Mouse (Mus musculus) erythroblast, adult 5-6 weeks (primary cell): Measurements from ENCODE around the gene Rabl3. TPM values are rescaled to one million over a fixed set of nuclear protein-coding genes. Genes with fewer than 3 reads are reported as not detected.

Experiments used
- ATAC-seq: replicated peaks from 2 replicates; pipeline ENCODE4 v1.8.0; 2016; ENCODE audit warnings: moderate number of reproducible peaks, mild to moderate bottlenecking, moderate TSS enrichment, inconsistent platforms; ENCODE audit not compliant: poor library complexity, low FRiP score, severe bottlenecking
- total RNA-seq, 2 experiments: library from RNA; stranded (forward) in 1 of 2; stranded (reverse) in 1 of 2; fragments of 150-400 nt in 1 of 2; fragments of 200-764, 138-1000 nt in 1 of 2; gene quantifications; 2 replicates each; pipeline versions ENCODE4 v1.2.3 to v1.2.4; 2015 to 2017; ENCODE audit warnings: low replicate concordance in 2 of 2

Rabl3 gene
- total RNA-seq, 2 experiments from 2014 or later: 1.5 to 4.4 TPM

- ATAC-seq: no peak
Observed at GRCm38 (mm10) chr16:37540776-37541175, 1.1 kb downstream of the Rabl3 start.

DNA sequence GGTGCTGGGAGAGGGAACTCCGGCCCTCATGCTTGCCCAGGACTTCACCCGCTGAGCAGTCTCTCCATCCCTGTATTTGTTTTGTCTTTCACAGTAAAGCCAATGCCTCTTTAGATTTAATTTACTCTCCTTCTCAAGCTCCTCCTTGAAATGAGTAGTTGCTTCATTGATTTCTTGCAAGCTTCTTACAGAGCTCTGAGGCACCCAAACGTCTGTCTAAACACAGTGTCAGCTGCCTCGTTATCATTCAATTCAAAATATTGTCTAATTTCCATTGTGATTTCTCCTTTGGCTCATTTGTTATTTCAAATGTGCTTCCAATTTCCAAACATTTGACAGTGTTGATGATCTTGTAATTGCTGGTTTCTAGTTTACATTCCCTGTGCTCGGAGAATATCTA, 6.6 kb downstream of the Rabl3 start:
- ATAC-seq: no peak

- ATAC-seq: no peak
Observed at GRCm38 (mm10) chr16:37550266-37550665, 10.6 kb downstream of the Rabl3 start.

- ATAC-seq: no peak
Observed at GRCm38 (mm10) chr16:37550981-37551380, 11.3 kb downstream of the Rabl3 start.

DNA sequence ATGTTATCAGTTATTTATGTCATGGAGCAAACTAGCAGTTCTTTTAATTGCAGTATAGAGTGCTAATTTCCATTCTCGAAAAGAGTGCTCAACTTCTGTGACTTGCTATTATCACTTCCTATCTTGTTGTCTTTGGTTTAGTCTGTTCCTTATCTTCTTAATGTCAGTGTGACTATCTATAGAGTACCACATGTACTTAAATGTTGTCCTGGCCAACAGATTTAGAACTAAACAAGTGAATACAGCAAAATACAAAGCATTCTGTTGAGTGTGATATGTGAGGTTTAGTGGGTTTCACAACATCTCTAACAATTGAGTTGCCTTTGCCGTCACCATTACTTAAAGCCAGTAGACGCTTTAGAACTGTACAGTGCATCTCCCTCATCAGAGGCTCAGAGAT, 13.1 kb downstream of the Rabl3 start:
- ATAC-seq: no peak

DNA sequence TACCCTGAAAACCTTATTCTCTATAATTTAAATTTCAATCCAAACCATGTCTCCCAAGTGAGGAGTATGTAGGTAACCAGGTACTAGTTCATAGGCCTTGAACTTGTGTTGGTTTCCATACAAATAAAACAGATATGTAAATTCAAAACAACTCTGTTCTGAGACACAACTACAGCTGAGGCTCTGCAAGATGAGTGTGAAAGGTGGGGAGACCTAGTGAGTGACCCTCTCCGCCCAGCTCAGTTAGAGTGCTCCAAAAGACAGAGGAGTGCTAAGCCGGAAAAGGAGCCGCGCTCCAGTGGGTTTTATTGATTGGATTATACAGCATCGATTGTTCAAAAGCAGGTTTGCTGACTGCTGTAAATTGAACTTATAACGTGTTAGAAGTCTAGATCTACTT, 22.7 kb downstream of the Rabl3 start:
- ATAC-seq: no peak

DNA sequence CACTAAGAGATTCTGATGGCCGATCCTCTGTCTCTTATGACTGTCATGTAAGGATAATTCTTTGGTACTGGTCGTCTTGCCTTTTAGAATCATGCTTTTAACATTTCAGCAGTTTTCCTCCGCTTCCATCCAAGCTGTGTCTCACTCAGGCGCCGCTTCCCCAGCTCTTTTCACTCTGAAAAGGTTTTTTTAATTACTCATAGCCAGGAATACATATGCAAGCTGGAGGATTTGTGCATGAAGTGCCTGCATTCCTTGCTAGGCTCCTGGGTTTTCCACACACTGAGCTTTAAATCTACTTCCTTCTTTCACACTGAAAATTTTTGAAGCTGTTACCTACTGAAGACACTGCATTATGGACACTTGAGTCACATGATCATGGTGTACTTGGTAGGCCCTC, 23.3 kb downstream of the Rabl3 start:
- ATAC-seq: no peak

- ATAC-seq: no peak
Observed at GRCm38 (mm10) chr16:37565117-37565516, 25.4 kb downstream of the Rabl3 start.

DNA sequence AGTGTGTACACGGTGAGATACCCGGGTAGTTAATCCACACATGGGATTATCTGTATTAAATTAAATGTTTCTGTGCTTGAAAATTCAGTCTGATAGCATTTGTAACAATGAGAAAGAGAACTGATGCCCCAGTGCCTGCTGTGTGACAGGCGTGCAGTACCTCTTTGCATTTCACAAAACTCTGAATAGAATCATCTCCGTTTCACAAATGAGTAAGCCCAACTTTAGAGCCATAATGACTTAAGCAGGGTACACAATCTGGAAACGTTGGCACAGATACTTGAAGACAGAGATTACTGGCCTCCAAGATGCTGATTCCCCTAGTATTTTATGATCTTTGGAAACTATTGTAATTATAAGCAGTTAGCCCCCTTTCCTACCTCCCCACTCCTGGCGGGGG, 26.4 kb downstream of the Rabl3 start:
- ATAC-seq: no peak

GRCm38 (mm10) chr16:37567113-37568050, 27.7 kb downstream of the Rabl3 start:
- ATAC-seq: no peak

DNA sequence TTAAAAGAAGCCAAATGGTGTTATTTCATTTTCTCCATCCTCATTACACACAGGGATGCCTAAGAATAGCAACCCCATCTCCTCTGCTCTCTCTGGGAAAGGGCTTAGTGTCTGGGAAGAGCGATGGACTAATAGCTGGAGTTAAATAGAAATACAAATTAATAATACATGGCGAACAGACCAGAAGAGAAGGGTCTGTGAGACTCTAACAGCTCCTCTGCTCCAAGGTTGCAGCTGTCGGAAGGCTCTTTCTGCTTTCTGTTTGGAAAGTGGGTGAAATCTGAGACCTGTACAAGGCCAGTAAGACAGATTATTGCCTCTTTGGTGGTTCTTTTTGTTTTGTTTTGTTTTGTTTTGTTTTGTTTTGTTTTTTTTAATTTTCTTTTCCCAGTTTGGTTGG, 31.9 kb downstream of the Rabl3 start:
- no peak for ATAC-seq

DNA sequence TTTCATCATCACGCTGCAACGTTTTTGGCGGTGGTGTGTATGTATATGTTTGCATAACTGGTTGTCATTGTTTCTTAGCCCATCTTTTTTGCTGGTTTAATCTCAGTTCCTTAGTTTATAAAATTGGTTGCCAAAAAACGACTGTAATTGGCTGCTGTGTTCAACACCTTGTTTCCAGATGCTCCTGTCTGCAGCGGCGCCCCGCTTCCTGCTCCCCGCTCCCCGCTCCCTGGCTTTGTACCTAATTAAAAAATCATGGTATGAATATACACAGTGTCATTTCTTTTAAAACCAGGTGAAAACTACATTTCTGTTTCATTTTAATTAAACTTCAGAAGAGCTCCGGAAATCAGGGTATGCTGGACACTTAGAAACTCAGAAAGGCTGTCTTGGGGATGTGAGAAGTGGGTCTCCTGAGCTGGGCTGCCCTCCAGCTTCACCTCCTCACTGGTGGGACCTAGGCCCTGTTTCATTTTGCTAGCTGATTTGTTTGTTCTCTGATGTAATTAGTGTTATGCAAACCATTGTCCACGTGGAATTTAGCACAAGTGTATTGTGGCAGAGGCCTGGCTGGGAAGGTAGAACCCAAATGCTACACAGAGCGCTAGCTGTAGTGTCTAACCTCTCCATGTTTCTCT, 32.6 kb downstream of the Rabl3 start:
- ATAC-seq: no peak

- no peak for ATAC-seq
Observed at GRCm38 (mm10) chr16:37573061-37573460, 33.4 kb downstream of the Rabl3 start.

GRCm38 (mm10) chr16:37575325-37575724, 35.6 kb downstream of the Rabl3 start:
- no peak for ATAC-seq

DNA sequence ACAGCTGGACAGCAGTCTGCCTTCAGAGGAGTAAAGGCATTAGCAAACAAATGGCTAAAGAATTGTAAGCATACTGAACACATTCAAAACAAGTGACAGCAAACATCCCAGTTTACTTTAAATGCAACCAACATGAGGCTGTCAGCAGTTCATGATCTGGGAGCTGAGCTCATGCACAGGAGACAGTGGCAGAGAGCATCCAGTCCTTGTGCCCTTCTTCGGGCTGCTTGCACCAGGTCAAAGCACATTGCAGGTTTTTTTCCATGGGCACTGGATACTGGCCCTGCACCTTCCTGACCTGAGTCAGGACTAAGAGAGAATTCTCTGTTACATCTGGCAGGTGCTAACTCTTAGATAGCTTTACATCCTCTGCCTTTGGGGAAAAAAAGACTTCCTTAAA, 39.9 kb downstream of the Rabl3 start:
- ATAC-seq: no peak

DNA sequence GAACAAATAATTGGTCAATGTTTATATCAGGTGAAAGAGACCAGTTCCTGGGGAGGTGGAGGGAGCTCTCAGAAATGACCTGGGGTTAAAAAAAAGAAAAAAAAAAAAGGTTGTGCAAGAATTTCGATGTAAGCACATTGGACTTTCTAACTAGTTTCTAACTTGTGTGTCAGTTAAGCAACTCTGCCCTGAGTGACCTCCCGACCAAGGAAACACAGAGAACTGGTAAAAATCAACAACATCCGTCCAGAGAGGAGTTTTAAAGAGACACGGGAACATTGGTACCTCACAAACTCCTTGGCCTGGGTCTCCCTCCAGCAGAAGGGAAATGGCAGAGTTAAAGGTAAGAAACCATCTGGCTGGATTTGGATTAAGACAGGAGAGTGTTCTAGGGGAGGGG, 40.3 kb downstream of the Rabl3 start, which contains the start of gene Hgd:
TSS of gene Hgd (plus strand) at position 160 of the 400 bp plus-strand sequence.
- ATAC-seq: no peak

- no peak for ATAC-seq
Observed at GRCm38 (mm10) chr16:37580651-37581050, 41.0 kb downstream of the Rabl3 start.

DNA sequence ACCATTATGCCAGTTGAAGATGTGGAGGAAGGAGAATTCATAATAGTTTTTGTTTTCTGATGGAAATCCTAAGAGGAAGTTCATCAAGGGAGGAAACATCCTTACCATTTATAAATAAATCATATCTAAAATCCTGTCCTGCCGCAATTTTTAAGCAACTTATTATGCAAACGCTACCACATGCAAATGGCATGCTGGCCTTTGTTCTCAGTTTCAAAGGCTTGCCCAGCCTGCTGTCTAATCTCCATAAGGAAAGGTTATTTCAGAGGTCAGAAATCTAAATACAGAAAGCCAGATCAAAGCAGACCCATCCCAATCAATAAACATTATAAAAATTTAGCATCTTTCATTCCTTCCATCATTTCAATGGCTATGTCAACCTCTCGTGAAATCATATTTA, 42.2 kb downstream of the Rabl3 start:
- no peak for ATAC-seq

GRCm38 (mm10) chr16:37583306-37583705, 43.6 kb downstream of the Rabl3 start:
- no peak for ATAC-seq

- no peak for ATAC-seq
Observed at GRCm38 (mm10) chr16:37583801-37584200, 44.1 kb downstream of the Rabl3 start.
